Mouse (Mus musculus) left cerebral cortex, adult 18-20 months (tissue): ENCODE measurements at regions not wholly inside any gene's neighbourhood (a gene's known extent, or its start where the extent isn't known, plus 50 kb on each side); places are given as distances from the start of the nearest gene placed in this dataset.

Experiments
- DNase-seq, 2 experiments: peaks; one replicate each; pipeline ENCODE4 v3.0.0; 2021 to 2022; ENCODE audit warnings: low spot score in 2 of 2, mixed read lengths in 1 of 2

GRCm38 (mm10) chr4:87667556-87668154 lies 365.5 kb downstream of the Mllt3 start:
- no peak for DNase-seq

DNA sequence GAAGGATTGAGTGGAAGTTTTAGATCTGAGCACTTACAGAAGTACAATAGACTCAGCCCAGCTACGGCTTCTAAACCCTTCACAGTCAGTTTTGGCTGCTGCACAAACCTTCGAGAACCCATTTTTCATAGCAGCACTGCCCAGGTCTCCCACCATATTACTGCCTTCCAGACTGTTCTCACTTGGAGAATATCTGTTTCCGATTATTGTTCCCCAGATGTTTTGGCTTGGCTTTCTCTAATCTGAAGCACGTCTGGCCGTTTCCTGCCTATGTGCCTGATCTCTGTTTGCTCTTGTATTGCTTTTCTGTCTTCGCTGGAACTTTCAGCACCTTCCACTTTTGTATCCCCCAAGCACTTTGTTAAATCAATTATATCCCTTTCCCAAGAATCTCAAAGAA lies 368.0 kb downstream of the Mllt3 start:
- DNase-seq: no peak

DNA sequence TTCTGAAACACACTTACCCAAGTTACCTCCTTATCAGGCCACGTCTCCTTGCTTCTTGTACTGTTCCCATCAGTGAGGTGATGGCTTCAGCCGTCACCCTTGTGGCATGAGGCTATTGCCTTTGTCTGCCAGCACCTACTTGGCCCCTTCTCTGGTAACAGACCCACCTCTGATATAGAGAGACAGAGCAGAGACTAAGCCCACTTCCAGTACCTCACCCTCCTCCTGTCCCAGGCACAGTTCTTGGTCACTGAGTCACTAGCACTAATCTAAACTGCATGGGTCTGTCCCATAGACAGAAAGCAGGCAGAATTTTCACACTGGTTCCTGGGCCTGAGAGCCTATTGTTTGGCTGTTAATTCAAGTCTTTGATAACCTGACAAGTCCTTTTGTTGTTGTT lies 370.3 kb downstream of the Mllt3 start:
- DNase-seq: no peak

DNA sequence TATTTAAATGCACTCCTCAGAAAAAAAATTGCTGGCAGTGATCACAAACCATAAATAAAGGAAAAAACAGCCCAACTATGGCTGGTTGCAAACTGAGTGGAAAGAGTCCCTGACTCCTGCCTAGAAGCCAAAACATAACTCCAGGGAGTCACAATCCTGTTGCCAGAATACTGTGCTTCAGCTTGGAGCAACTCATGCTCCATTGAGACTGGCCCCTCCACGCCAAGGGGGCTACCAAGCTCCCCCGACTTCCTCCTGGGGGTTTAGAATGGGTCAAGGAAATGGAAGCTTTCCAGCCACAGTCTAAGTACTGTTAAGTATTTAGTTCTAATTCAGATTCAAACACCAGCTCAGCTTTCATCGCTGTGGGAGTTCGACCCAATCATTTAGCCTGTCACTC lies 374.8 kb downstream of the Mllt3 start:
- no peak for DNase-seq

DNA sequence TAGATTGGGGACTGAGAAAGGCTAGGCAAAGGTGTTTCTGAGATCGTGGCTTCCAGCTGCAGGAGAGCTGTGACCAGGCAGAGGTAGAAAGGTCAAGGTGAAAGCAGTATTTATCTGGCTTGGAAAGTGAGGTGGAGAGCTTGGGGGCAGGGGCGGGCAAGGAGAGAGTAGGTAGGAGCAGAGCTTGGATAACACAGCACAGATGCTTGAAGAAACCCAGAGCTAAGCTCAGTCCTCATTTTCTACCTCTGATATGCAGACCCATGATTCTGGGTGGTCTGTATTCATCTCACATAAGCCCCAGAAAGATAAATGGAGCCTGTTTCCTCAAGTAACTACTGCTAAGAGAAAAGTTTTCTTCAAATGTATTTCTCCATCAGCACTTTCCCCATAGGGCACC lies 375.3 kb downstream of the Mllt3 start:
- DNase-seq: no peak

- DNase-seq: no peak
Measured at GRCm38 (mm10) chr4:87653440-87654165, 379.6 kb downstream of the Mllt3 start.

- no peak for DNase-seq
Measured at GRCm38 (mm10) chr4:87652314-87652934, 380.7 kb downstream of the Mllt3 start.

DNA sequence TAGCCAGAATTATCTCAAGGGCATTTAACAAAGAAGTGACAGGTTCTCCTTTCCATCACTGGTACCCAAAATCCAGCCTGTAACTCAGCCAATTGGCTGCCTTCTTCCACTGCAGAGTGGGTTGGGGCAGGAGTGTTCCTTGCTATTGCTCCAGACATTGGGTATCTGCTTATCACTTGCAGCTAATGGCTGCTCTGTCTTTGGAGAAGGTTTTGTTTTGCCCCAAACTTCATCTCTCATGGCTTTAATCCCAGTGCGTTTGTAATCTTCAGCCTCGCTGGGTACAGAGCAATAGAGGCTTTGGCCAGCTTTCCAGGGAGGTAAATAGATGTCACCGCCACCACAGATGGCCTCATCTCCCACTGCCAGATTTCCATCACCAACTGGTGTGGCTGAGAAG lies 381.9 kb downstream of the Mllt3 start:
- DNase-seq: no peak

GRCm38 (mm10) chr4:87650837-87651236 lies 382.3 kb downstream of the Mllt3 start:
- no peak for DNase-seq

DNA sequence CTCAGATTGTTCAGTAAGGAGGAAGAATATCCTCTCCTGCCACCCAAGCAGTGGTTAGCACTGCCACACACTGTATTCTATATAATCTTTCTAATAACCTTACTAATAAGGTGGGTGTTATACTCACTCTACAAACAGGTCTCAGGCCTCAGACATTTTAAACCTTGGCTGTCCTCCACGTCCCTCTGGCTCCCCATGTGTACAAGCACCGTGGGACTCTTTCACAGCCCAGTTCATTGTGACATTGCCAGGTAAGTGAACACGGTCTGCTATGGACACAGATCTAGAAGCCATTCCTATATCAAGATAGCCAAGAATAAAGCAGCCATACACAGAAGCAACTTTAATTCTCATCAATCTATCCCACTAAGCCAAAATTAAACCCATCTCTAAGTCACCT lies 382.8 kb downstream of the Mllt3 start:
- no peak for DNase-seq

DNA sequence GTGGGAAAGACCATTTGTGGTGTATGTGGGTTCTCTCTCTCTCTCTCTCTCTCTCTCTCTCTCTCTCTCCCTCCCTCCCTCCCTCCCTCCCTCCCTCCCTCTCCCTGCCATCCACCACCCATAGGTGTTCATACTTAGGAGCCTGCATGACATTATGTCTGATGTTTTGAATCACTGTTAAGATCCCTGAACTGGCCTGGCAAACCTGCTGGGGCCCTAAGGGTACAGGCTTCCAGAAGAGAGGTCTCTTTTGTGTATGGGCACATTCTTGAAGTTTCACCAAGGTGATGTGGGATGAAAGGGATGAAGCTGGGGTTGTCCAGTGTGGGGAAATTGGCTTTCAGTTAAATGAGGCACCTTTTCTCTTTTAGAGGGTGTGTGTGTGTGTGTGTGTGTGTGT lies 384.2 kb downstream of the Mllt3 start:
- DNase-seq: no peak

DNA sequence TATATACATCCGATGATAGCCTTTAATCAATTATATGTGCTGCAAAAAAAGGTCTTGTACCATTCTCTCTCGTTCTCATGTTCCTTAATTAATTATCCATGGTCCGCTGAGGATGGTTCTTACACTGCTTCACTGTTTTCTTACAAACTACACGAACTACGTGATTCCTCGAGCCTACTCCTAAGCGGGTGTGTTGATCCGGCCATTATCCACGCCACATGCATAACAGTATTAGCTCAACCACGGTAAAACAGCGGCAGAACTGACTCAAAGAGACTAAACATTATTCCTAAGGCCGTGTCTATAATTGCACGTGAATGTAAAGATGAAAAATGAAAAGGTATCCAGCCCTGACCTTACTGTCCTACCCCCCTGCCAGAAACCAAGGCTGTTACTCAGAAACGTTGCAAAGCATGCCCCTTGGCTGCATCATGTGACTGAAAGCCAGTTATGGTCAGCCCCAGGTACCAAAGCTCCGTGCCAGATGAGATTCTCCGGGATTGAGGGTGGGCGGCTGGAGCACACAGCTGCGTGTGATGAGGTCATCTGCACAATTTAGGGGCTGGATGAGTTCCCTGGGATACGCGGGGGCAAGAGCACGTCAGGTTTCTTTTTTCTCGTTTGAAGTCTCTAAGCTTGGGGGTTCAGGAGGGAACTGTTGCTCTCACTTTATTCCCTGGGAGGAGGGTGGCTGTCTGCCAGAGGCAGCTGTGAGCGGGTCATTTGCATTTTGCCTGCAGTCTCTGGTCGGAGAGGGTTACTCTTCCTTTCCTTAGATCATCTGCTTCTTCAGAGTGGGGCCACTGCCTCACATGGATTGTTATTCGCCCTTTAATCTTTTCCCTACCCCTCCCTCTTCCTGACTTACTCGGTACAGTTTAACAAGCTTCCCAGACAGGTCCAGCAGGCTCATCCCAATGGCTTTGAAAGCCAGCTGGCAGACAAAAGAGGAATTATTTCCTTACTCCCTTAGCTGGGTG lies 384.9 kb downstream of the Mllt3 start:
- peak; percentile 20 to 34 for DNase-seq

DNA sequence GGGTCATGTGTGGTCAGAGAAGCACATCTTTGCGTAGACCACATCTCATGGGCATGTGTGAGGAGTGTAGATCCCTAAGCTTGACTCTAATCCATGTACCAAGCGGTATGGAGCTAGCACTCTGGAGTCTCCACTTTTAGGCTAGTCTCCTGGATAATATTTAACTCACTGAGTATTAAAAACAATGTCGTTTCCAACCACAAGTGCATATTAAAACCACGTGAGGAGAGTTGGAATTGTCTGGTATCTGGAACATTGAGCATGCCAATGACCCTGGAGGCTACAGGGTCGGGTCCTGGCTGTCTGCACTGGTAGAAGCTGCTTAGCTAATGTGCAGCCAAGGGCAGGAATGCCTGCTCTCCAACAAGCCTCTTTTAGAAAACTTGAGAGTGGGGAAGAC lies 391.2 kb downstream of the Mllt3 start:
- DNase-seq: no peak

GRCm38 (mm10) chr4:87641551-87641950 lies 391.6 kb downstream of the Mllt3 start:
- DNase-seq: no peak

GRCm38 (mm10) chr4:87638380-87638646 lies 394.9 kb downstream of the Mllt3 start:
- no peak for DNase-seq

- no peak for DNase-seq
Measured at GRCm38 (mm10) chr4:87637629-87638379, 395.4 kb downstream of the Mllt3 start.

DNA sequence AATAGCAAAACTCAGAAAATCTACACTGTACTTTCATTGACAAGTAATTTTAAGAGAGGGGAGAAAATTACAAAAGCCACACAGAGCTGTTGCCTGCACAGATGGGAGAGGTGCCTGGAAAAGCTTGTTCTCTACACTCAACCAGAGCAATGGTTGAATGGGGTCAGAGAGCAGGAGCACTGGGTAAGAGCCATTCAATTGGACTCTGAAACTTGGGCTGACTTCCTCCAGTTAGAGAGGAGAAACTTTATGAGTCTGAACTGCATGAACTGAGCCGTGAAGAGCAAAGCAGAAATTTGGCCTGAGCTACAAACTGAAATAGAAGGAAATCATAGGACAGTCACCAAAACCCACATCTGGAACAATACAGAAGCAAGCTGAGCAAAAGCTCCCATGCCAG lies 380.8 kb upstream of the Slc24a2 start:
- no peak for DNase-seq

DNA sequence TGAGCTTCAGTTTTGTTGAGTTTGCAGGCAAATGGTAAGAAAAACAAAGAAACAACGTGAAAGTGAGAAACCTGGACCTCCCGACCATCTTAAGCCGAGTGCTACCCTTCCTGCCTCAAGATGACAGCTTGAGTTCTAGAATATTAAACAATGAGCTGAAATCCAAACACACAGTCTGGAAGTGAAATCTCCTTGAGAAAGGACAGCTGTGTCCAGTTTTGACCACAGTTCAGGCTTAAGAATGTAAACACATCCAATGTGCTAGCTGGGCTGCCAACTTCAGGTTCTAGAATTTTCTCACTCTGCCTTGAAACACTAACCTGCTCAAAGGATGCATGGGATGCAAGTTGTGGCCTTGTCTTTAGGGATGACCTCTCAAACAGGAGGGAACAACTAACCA lies 363.4 kb upstream of the Slc24a2 start:
- DNase-seq: no peak

DNA sequence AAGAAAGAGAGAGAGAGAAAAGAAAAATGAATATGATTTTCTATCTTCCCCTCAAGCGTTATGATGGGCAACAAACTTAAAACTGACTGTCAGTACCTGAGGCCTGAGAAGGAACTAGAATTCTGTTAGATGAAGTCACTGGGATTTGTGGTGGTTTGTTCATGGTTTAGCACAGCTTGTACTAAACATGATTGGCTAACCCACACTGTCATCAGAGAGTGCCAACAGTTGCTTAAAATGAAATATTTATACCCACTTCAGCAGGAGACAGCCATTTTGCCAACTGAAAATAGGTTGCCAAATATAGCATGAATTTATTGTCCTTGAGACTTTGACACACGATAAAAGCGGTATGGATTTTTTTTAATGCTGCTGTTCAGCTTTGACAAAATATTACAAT lies 360.5 kb upstream of the Slc24a2 start:
- DNase-seq: no peak

DNA sequence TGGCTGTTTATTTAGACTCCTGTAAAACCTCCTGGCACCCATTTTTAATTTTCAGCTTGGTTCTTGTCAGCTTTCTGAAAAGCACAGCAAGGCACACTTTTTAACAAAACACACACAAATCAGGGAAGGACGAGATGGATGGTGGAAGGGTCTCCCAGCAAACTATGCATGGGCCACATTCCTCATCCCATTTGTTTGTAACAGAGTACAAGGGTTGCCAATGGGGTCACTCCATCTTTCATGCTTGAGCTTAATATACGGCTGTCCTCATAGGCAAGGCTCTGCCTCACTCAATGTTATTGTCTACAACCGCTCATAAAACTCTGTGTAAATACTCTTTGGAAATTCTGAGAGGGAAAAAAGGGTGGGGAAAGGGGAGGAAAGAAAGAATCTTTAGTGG lies 347.9 kb upstream of the Slc24a2 start:
- no peak for DNase-seq

GRCm38 (mm10) chr4:87570950-87571349 lies 340.7 kb upstream of the Slc24a2 start:
- no peak for DNase-seq
